Mouse (Mus musculus): ENCODE results near the gene Ssbp2. TPM values are rescaled to one million over a fixed set of nuclear protein-coding genes. Genes with fewer than 3 reads are reported as not detected.

Gene Ssbp2
- polyA plus RNA-seq, 1 experiment from 2014 or later: 112 TPM

GRCm38 (mm10) chr13:91581504-91581903, 121.4 kb downstream of the Ssbp2 start:
- Histone ChIP-seq H3K9ac (ENCODE audit: low read length) (no peak overlapping the region), H3K4me1 (ENCODE audit: control insufficient read depth in 2 of 2, insufficient read depth in 2 of 2, low read length in 2 of 2) (no peaks in the 10 kb centered on the region), H3K27me3 (ENCODE audit: control insufficient read depth, insufficient read depth, low read length) (no peaks in the 10 kb centered on the region), H3K9me3 (ENCODE audit: control insufficient read depth, low read length) (no peaks in the 10 kb centered on the region), H3K27ac (replicated peaks in 1 of 2; ENCODE audit: control insufficient read depth in 1 of 2, insufficient read depth in 1 of 2, low read depth in 2 of 2, low read length in 2 of 2) (no peak overlapping the region), H3K4me2 (ENCODE audit: low read length) (no peak overlapping the region), H3K36me3 (ENCODE audit: control insufficient read depth, insufficient read depth, low read length) (no peaks in the 10 kb centered on the region), H3K4me3 (ENCODE audit: control insufficient read depth in 1 of 2, insufficient read depth in 1 of 2, low read depth in 1 of 2, low read length in 2 of 2) (no peak overlapping the region)
- no peak for ATAC-seq (ENCODE audit: insufficient number of reproducible peaks, insufficient read depth, low FRiP score, low read depth)

DNA sequence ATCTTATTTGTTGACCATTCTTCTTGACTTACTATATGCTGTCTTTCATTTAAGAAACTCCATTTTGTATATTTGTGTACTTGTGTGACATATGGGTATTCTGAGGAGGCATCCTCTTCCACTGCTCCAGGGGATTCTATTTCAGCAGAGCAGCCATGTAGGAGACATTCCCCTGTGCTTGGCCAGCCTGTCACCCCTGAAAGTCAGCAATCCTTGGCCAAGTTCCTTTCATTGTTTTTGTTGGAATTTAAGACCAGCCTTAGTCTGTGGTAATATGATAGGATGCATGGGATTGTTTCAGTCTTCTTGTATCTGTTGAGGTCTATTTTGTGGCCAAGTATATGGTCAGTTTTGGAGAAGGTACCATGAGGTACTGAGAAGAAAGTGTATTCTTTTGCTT, 122.1 kb downstream of the Ssbp2 start:
- Histone ChIP-seq H3K27ac (replicated peaks in 1 of 2; ENCODE audit: control insufficient read depth in 1 of 2, insufficient read depth in 1 of 2, low read depth in 2 of 2, low read length in 2 of 2) (no peak overlapping the region), H3K9me3 (ENCODE audit: control insufficient read depth, low read length) (no peaks in the 10 kb centered on the region), H3K4me2 (ENCODE audit: low read length) (no peak overlapping the region), H3K4me3 (ENCODE audit: control insufficient read depth in 1 of 2, insufficient read depth in 1 of 2, low read depth in 1 of 2, low read length in 2 of 2) (no peak overlapping the region), H3K27me3 (ENCODE audit: control insufficient read depth, insufficient read depth, low read length) (no peaks in the 10 kb centered on the region), H3K4me1 (ENCODE audit: control insufficient read depth in 2 of 2, insufficient read depth in 2 of 2, low read length in 2 of 2) (no peaks in the 10 kb centered on the region), H3K36me3 (ENCODE audit: control insufficient read depth, insufficient read depth, low read length) (no peaks in the 10 kb centered on the region), H3K9ac (ENCODE audit: low read length) (no peak overlapping the region)
- no peak for ATAC-seq (ENCODE audit: insufficient number of reproducible peaks, insufficient read depth, low FRiP score, low read depth)

- H3K36me3 ChIP-seq (ENCODE audit: control insufficient read depth, insufficient read depth, low read length): no peaks in the 10 kb centered on the region
- H3K9ac ChIP-seq (ENCODE audit: low read length): no peak overlapping the region
- H3K9me3 ChIP-seq (ENCODE audit: control insufficient read depth, low read length): no peaks in the 10 kb centered on the region
- WGBS: 70% methylated on average over 5 of the region's 5 CpGs
- no peak for ATAC-seq (ENCODE audit: insufficient number of reproducible peaks, insufficient read depth, low FRiP score, low read depth)
- no peak overlapping the region for H3K4me3 ChIP-seq (ENCODE audit: control insufficient read depth in 1 of 2, insufficient read depth in 1 of 2, low read depth in 1 of 2, low read length in 2 of 2)
- no peaks in the 10 kb centered on the region for H3K27me3 ChIP-seq (ENCODE audit: control insufficient read depth, insufficient read depth, low read length)
- H3K4me1 ChIP-seq (ENCODE audit: control insufficient read depth in 2 of 2, insufficient read depth in 2 of 2, low read length in 2 of 2): no peaks in the 10 kb centered on the region
- H3K4me2 ChIP-seq (ENCODE audit: low read length): no peak overlapping the region
- no peak overlapping the region for H3K27ac ChIP-seq (replicated peaks in 1 of 2; ENCODE audit: control insufficient read depth in 1 of 2, insufficient read depth in 1 of 2, low read depth in 2 of 2, low read length in 2 of 2)
These were observed 126.3 kb downstream of the Ssbp2 start for GRCm38 (mm10) chr13:91586368-91586767.

DNA sequence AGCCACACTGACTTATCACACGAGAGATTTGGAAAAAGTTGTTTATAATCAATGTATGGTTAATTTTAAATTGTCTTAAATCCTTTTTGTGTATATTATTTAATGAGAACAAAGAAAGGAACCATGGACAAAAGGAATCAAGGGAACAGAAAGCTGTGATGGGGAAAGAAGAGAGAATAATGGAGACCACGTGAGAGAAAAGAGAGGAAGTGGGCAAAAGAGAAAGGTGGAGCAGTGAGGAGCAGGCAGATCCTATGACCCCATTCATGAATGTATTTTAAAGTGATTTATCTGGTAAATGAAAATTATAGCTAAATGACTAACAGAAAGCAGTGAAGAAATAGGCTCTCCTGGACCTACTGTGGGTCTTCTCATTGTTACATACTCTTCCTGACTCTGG, 128.4 kb downstream of the Ssbp2 start:
- H3K4me3 ChIP-seq (ENCODE audit: control insufficient read depth in 1 of 2, insufficient read depth in 1 of 2, low read depth in 1 of 2, low read length in 2 of 2): no peak overlapping the region
- no peak for ATAC-seq (ENCODE audit: insufficient number of reproducible peaks, insufficient read depth, low FRiP score, low read depth)
- no peaks in the 10 kb centered on the region for H3K9me3 ChIP-seq (ENCODE audit: control insufficient read depth, low read length)
- H3K27ac ChIP-seq (replicated peaks in 1 of 2; ENCODE audit: control insufficient read depth in 1 of 2, insufficient read depth in 1 of 2, low read depth in 2 of 2, low read length in 2 of 2): no peak overlapping the region
- H3K9ac ChIP-seq (ENCODE audit: low read length): no peak overlapping the region
- WGBS: 77% methylated on average over 2 of the region's 2 CpGs
- no peak overlapping the region for H3K4me2 ChIP-seq (ENCODE audit: low read length)
- no peaks in the 10 kb centered on the region for H3K4me1 ChIP-seq (ENCODE audit: control insufficient read depth in 2 of 2, insufficient read depth in 2 of 2, low read length in 2 of 2)
- no peaks in the 10 kb centered on the region for H3K27me3 ChIP-seq (ENCODE audit: control insufficient read depth, insufficient read depth, low read length)
- no peaks in the 10 kb centered on the region for H3K36me3 ChIP-seq (ENCODE audit: control insufficient read depth, insufficient read depth, low read length)

GRCm38 (mm10) chr13:91591863-91592262, 131.8 kb downstream of the Ssbp2 start:
- Histone ChIP-seq H3K36me3 (ENCODE audit: control insufficient read depth, insufficient read depth, low read length) (no peaks in the 10 kb centered on the region), H3K4me3 (ENCODE audit: control insufficient read depth in 1 of 2, insufficient read depth in 1 of 2, low read depth in 1 of 2, low read length in 2 of 2) (no peak overlapping the region), H3K9me3 (ENCODE audit: control insufficient read depth, low read length) (no peaks in the 10 kb centered on the region), H3K9ac (ENCODE audit: low read length) (no peak overlapping the region), H3K4me1 (ENCODE audit: control insufficient read depth in 2 of 2, insufficient read depth in 2 of 2, low read length in 2 of 2) (no peaks in the 10 kb centered on the region), H3K27me3 (ENCODE audit: control insufficient read depth, insufficient read depth, low read length) (no peaks in the 10 kb centered on the region), H3K4me2 (ENCODE audit: low read length) (no peak overlapping the region), H3K27ac (replicated peaks in 1 of 2; ENCODE audit: control insufficient read depth in 1 of 2, insufficient read depth in 1 of 2, low read depth in 2 of 2, low read length in 2 of 2) (no peak overlapping the region)
- ATAC-seq (ENCODE audit: insufficient number of reproducible peaks, insufficient read depth, low FRiP score, low read depth): no peak
- 79% methylated on average over 4 of the region's 4 CpGs for WGBS

DNA sequence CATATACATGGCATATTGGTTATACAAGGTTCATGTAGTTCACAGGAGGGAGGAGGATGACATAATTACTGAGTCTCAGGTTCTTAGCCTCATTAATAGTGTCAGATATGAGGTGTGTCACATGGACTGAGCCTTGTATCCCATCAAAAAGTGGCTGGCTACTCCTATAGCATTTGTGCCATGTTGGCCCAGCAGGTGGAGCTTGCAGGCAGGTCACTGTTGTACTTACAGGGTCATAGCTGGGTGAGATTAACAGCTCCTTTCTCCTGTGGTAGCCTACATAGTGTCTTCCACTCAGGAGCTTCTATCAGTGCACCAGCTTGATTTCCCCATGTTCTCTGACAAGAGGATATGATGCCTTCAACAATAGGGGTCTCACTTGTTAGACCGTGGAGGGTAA, 135.2 kb downstream of the Ssbp2 start:
- Histone ChIP-seq H3K9me3 (ENCODE audit: control insufficient read depth, low read length) (no peaks in the 10 kb centered on the region), H3K4me1 (ENCODE audit: control insufficient read depth in 2 of 2, insufficient read depth in 2 of 2, low read length in 2 of 2) (no peaks in the 10 kb centered on the region), H3K4me3 (ENCODE audit: control insufficient read depth in 1 of 2, insufficient read depth in 1 of 2, low read depth in 1 of 2, low read length in 2 of 2) (no peak overlapping the region), H3K36me3 (ENCODE audit: control insufficient read depth, insufficient read depth, low read length) (no peaks in the 10 kb centered on the region), H3K27ac (replicated peaks in 1 of 2; ENCODE audit: control insufficient read depth in 1 of 2, insufficient read depth in 1 of 2, low read depth in 2 of 2, low read length in 2 of 2) (no peak overlapping the region), H3K4me2 (ENCODE audit: low read length) (no peak overlapping the region), H3K27me3 (ENCODE audit: control insufficient read depth, insufficient read depth, low read length) (no peaks in the 10 kb centered on the region), H3K9ac (ENCODE audit: low read length) (no peak overlapping the region)
- ATAC-seq (ENCODE audit: insufficient number of reproducible peaks, insufficient read depth, low FRiP score, low read depth): no peak
- 86% methylated on average over 1 of the region's 1 CpGs for WGBS

- H3K27ac ChIP-seq (replicated peaks in 1 of 2; ENCODE audit: control insufficient read depth in 1 of 2, insufficient read depth in 1 of 2, low read depth in 2 of 2, low read length in 2 of 2): no peak overlapping the region
- no peaks in the 10 kb centered on the region for H3K4me1 ChIP-seq (ENCODE audit: control insufficient read depth in 2 of 2, insufficient read depth in 2 of 2, low read length in 2 of 2)
- no peak overlapping the region for H3K9ac ChIP-seq (ENCODE audit: low read length)
- H3K36me3 ChIP-seq (ENCODE audit: control insufficient read depth, insufficient read depth, low read length): no peaks in the 10 kb centered on the region
- no peak overlapping the region for H3K4me3 ChIP-seq (ENCODE audit: control insufficient read depth in 1 of 2, insufficient read depth in 1 of 2, low read depth in 1 of 2, low read length in 2 of 2)
- H3K4me2 ChIP-seq (ENCODE audit: low read length): no peak overlapping the region
- 89% methylated on average over 3 of the region's 3 CpGs for whole genome bisulfite sequencing
- H3K27me3 ChIP-seq (ENCODE audit: control insufficient read depth, insufficient read depth, low read length): no peaks in the 10 kb centered on the region
- H3K9me3 ChIP-seq (ENCODE audit: control insufficient read depth, low read length): no peaks in the 10 kb centered on the region
- no peak for ATAC-seq (ENCODE audit: insufficient number of reproducible peaks, insufficient read depth, low FRiP score, low read depth)
These were observed 139.5 kb downstream of the Ssbp2 start for GRCm38 (mm10) chr13:91599594-91599993.

- no peak for ATAC-seq (ENCODE audit: insufficient number of reproducible peaks, insufficient read depth, low FRiP score, low read depth)
- H3K9me3 ChIP-seq (ENCODE audit: control insufficient read depth, low read length): no peaks in the 10 kb centered on the region
- H3K9ac ChIP-seq (ENCODE audit: low read length): no peak overlapping the region
- H3K4me2 ChIP-seq (ENCODE audit: low read length): no peak overlapping the region
- no peaks in the 10 kb centered on the region for H3K36me3 ChIP-seq (ENCODE audit: control insufficient read depth, insufficient read depth, low read length)
- 89% methylated on average over 7 of the region's 7 CpGs for WGBS
- no peak overlapping the region for H3K27ac ChIP-seq (replicated peaks in 1 of 2; ENCODE audit: control insufficient read depth in 1 of 2, insufficient read depth in 1 of 2, low read depth in 2 of 2, low read length in 2 of 2)
- no peak overlapping the region for H3K4me3 ChIP-seq (ENCODE audit: control insufficient read depth in 1 of 2, insufficient read depth in 1 of 2, low read depth in 1 of 2, low read length in 2 of 2)
- no peaks in the 10 kb centered on the region for H3K4me1 ChIP-seq (ENCODE audit: control insufficient read depth in 2 of 2, insufficient read depth in 2 of 2, low read length in 2 of 2)
- no peaks in the 10 kb centered on the region for H3K27me3 ChIP-seq (ENCODE audit: control insufficient read depth, insufficient read depth, low read length)
These were observed 145.2 kb downstream of the Ssbp2 start for GRCm38 (mm10) chr13:91605043-91605840.

All from heart, embryonic 14.5 days (tissue).